Mouse (Mus musculus): ENCODE results near the gene Vps26b. TPM values are rescaled to one million over a fixed set of nuclear protein-coding genes. Genes with fewer than 3 reads are reported as not detected.

The Vps26b gene
- total RNA-seq (2014; rRNA removed) (141 and 162 TPM in 2 replicates), polyA plus RNA-seq (2015; fragmentation: Nextera tagmentation; extraction: Ambion mirVana) (69.2 and 74.3 TPM in 2 replicates)

- Histone ChIP-seq H3K4me2 (ENCODE audit: low read depth, low read length) (peak within 1 kb of the TSS; percentile 87), H3K4me1 (ENCODE audit: insufficient read depth, low read length) (peaks cover 23% of the 10 kb centered on the region), H3K4me3 (ENCODE audit: low read length) (peak within 1 kb of the TSS; percentile 98), H3K27ac (peak within 1 kb of the TSS; percentile 94), H3K9me3 (ENCODE audit: low read length) (no peaks in the 10 kb centered on the region), H3K36me3 (ENCODE audit: insufficient read depth, low read length) (no peaks in the 10 kb centered on the region), H3K27me3 (ENCODE audit: insufficient read depth, low read length) (no peaks in the 10 kb centered on the region), H3K9ac (replicated peaks; ENCODE audit: low read length) (peak within 1 kb of the TSS; percentile 94)
- peak; percentile 57 for TF ChIP-seq CTCF (IDR thresholded peaks at IDR 0.05; ENCODE audit: low read depth)
- DNase-seq (ENCODE audit: low spot score) = peak; percentile 99
- WGBS = under 1% methylated on average over 76 of the region's 80 CpGs
- ATAC-seq = peak; percentile 96
These were observed at the start of gene Vps26b, which contains the start of gene Ncapd3 for GRCm38 (mm10) chr9:27029828-27030762. Gene Vps26b (minus strand): TSS chr9:27030065. Gene Ncapd3 (plus strand): TSS chr9:27030175.

- ATAC-seq (no peak), DNase-seq (ENCODE audit: low spot score) (no peak)
- Histone ChIP-seq H3K9me3 (ENCODE audit: low read length) (no peaks in the 10 kb centered on the region), H3K4me1 (ENCODE audit: insufficient read depth, low read length) (no peaks in the 10 kb centered on the region), H3K4me2 (ENCODE audit: low read depth, low read length) (no peak overlapping the region), H3K9ac (replicated peaks; ENCODE audit: low read length) (no peak overlapping the region), H3K36me3 (ENCODE audit: insufficient read depth, low read length) (peaks cover 50% of the 10 kb centered on the region), H3K27ac (no peak overlapping the region), H3K27me3 (ENCODE audit: insufficient read depth, low read length) (no peaks in the 10 kb centered on the region), H3K4me3 (ENCODE audit: low read length) (no peak overlapping the region)
- TF ChIP-seq CTCF (IDR thresholded peaks at IDR 0.05; ENCODE audit: low read depth) = no peak
These were observed 45.9 kb upstream of the Vps26b start for GRCm38 (mm10) chr9:27075812-27076211.

GRCm38 (mm10) chr9:27074677-27075076, 44.8 kb upstream of the Vps26b start:
- Histone ChIP-seq H3K36me3 (ENCODE audit: insufficient read depth, low read length) (peaks cover 54% of the 10 kb centered on the region), H3K4me2 (ENCODE audit: low read depth, low read length) (no peak overlapping the region), H3K4me3 (ENCODE audit: low read length) (no peak overlapping the region), H3K4me1 (ENCODE audit: insufficient read depth, low read length) (no peaks in the 10 kb centered on the region), H3K9me3 (ENCODE audit: low read length) (no peaks in the 10 kb centered on the region), H3K27me3 (ENCODE audit: insufficient read depth, low read length) (no peaks in the 10 kb centered on the region), H3K9ac (replicated peaks; ENCODE audit: low read length) (no peak overlapping the region), H3K27ac (no peak overlapping the region)
- DNase-seq (ENCODE audit: low spot score) (peak; percentile 51), ATAC-seq (no peak)
- 74% methylated on average over 1 of the region's 1 CpGs for WGBS
- peak; percentile 64 for TF ChIP-seq CTCF (IDR thresholded peaks at IDR 0.05; ENCODE audit: low read depth)

- Histone ChIP-seq H3K27me3 (ENCODE audit: insufficient read depth, low read length) (no peaks in the 10 kb centered on the region), H3K36me3 (ENCODE audit: insufficient read depth, low read length) (peaks cover 57% of the 10 kb centered on the region), H3K4me3 (ENCODE audit: low read length) (no peak overlapping the region), H3K4me1 (ENCODE audit: insufficient read depth, low read length) (no peaks in the 10 kb centered on the region), H3K9ac (replicated peaks; ENCODE audit: low read length) (no peak overlapping the region), H3K9me3 (ENCODE audit: low read length) (no peaks in the 10 kb centered on the region), H3K4me2 (ENCODE audit: low read depth, low read length) (no peak overlapping the region), H3K27ac (no peak overlapping the region)
- no peak for ATAC-seq
- WGBS = 92% methylated on average over 4 of the region's 4 CpGs
- DNase-seq (ENCODE audit: low spot score) = no peak
- no peak for TF ChIP-seq CTCF (IDR thresholded peaks at IDR 0.05; ENCODE audit: low read depth)
These were observed 41.0 kb upstream of the Vps26b start for GRCm38 (mm10) chr9:27070895-27071294.

GRCm38 (mm10) chr9:27058341-27058740, 28.5 kb upstream of the Vps26b start:
- DNase-seq (ENCODE audit: low spot score) (no peak), ATAC-seq (no peak)
- no peaks in the 10 kb centered on the region for H3K4me1 ChIP-seq (ENCODE audit: insufficient read depth, low read length)
- peaks cover 69% of the 10 kb centered on the region for H3K36me3 ChIP-seq (ENCODE audit: insufficient read depth, low read length)
- H3K9ac ChIP-seq (replicated peaks; ENCODE audit: low read length) = no peak overlapping the region
- WGBS = 95% methylated on average over 5 of the region's 5 CpGs
- no peak overlapping the region for H3K4me2 ChIP-seq (ENCODE audit: low read depth, low read length)
- no peaks in the 10 kb centered on the region for H3K9me3 ChIP-seq (ENCODE audit: low read length)
- no peak overlapping the region for H3K4me3 ChIP-seq (ENCODE audit: low read length)
- no peaks in the 10 kb centered on the region for H3K27me3 ChIP-seq (ENCODE audit: insufficient read depth, low read length)
- no peak overlapping the region for H3K27ac ChIP-seq
- no peak for TF ChIP-seq CTCF (IDR thresholded peaks at IDR 0.05; ENCODE audit: low read depth)

GRCm38 (mm10) chr9:27049492-27049891, 19.6 kb upstream of the Vps26b start:
- H3K27me3 ChIP-seq (ENCODE audit: insufficient read depth, low read length) = no peaks in the 10 kb centered on the region
- no peak overlapping the region for H3K4me2 ChIP-seq (ENCODE audit: low read depth, low read length)
- ATAC-seq (no peak), DNase-seq (ENCODE audit: low spot score) (peak; percentile 20)
- H3K9me3 ChIP-seq (ENCODE audit: low read length) = no peaks in the 10 kb centered on the region
- peak; percentile 46 for TF ChIP-seq CTCF (IDR thresholded peaks at IDR 0.05; ENCODE audit: low read depth)
- no peak overlapping the region for H3K4me3 ChIP-seq (ENCODE audit: low read length)
- peaks cover 50% of the 10 kb centered on the region for H3K36me3 ChIP-seq (ENCODE audit: insufficient read depth, low read length)
- H3K27ac ChIP-seq = no peak overlapping the region
- WGBS = 88% methylated on average over 2 of the region's 2 CpGs
- no peaks in the 10 kb centered on the region for H3K4me1 ChIP-seq (ENCODE audit: insufficient read depth, low read length)
- H3K9ac ChIP-seq (replicated peaks; ENCODE audit: low read length) = no peak overlapping the region

- no peaks in the 10 kb centered on the region for H3K27me3 ChIP-seq (ENCODE audit: insufficient read depth, low read length)
- no peaks in the 10 kb centered on the region for H3K9me3 ChIP-seq (ENCODE audit: low read length)
- no peak overlapping the region for H3K27ac ChIP-seq
- ATAC-seq = no peak
- TF ChIP-seq CTCF (IDR thresholded peaks at IDR 0.05; ENCODE audit: low read depth) = no peak
- 93% methylated on average over 5 of the region's 5 CpGs for WGBS
- H3K4me3 ChIP-seq (ENCODE audit: low read length) = no peak overlapping the region
- H3K36me3 ChIP-seq (ENCODE audit: insufficient read depth, low read length) = peaks cover 47% of the 10 kb centered on the region
- no peaks in the 10 kb centered on the region for H3K4me1 ChIP-seq (ENCODE audit: insufficient read depth, low read length)
- DNase-seq (ENCODE audit: low spot score) = no peak
- no peak overlapping the region for H3K9ac ChIP-seq (replicated peaks; ENCODE audit: low read length)
- H3K4me2 ChIP-seq (ENCODE audit: low read depth, low read length) = no peak overlapping the region
These were observed 14.0 kb upstream of the Vps26b start for GRCm38 (mm10) chr9:27043892-27044291.
